Mouse (Mus musculus) layer of hippocampus, adult 9-11 months (tissue): ENCODE measurements around the gene Abcc12.

Experiments used
- DNase-seq: peaks from one replicate; pipeline ENCODE4 v3.0.0; 2022

The Abcc12 gene

GRCm38 (mm10) chr8:86577547-86577946 is 2.9 kb downstream of the Abcc12 start:
- DNase-seq = no peak

GRCm38 (mm10) chr8:86563674-86564073 is 16.8 kb downstream of the Abcc12 start:
- no peak for DNase-seq

- DNase-seq = no peak
These were observed 18.7 kb downstream of the Abcc12 start for GRCm38 (mm10) chr8:86561737-86562136.

- no peak for DNase-seq
These were observed 19.8 kb downstream of the Abcc12 start for GRCm38 (mm10) chr8:86560688-86561065.

GRCm38 (mm10) chr8:86559947-86560687 is 20.4 kb downstream of the Abcc12 start:
- no peak for DNase-seq

GRCm38 (mm10) chr8:86557186-86558045 is 23.1 kb downstream of the Abcc12 start:
- DNase-seq = no peak

GRCm38 (mm10) chr8:86555564-86555963 is 24.9 kb downstream of the Abcc12 start:
- DNase-seq = no peak

- no peak for DNase-seq
These were observed 26.1 kb downstream of the Abcc12 start for GRCm38 (mm10) chr8:86554220-86554891.

GRCm38 (mm10) chr8:86550516-86550915 is 30.0 kb downstream of the Abcc12 start:
- no peak for DNase-seq

GRCm38 (mm10) chr8:86546001-86546400 is 34.5 kb downstream of the Abcc12 start:
- no peak for DNase-seq

- DNase-seq = no peak
These were observed 39.6 kb downstream of the Abcc12 start for GRCm38 (mm10) chr8:86540906-86541305.

- no peak for DNase-seq
These were observed 40.1 kb downstream of the Abcc12 start for GRCm38 (mm10) chr8:86540376-86540775.

GRCm38 (mm10) chr8:86536663-86536987 is 43.9 kb downstream of the Abcc12 start:
- DNase-seq = no peak

- peak; percentile 76 for DNase-seq
These were observed 44.5 kb downstream of the Abcc12 start for GRCm38 (mm10) chr8:86535791-86536662.

GRCm38 (mm10) chr8:86535068-86535560 is 45.4 kb downstream of the Abcc12 start:
- no peak for DNase-seq

GRCm38 (mm10) chr8:86529714-86530113 is 50.8 kb downstream of the Abcc12 start:
- DNase-seq = no peak

- no peak for DNase-seq
These were observed 53.0 kb downstream of the Abcc12 start for GRCm38 (mm10) chr8:86527336-86528029.

- DNase-seq = no peak
These were observed 53.7 kb downstream of the Abcc12 start for GRCm38 (mm10) chr8:86526808-86527207.

- no peak for DNase-seq
These were observed 66.3 kb downstream of the Abcc12 start for GRCm38 (mm10) chr8:86514203-86514602.

- DNase-seq = no peak
These were observed 67.6 kb downstream of the Abcc12 start for GRCm38 (mm10) chr8:86512886-86513285.

- peak; percentile 37 for DNase-seq
These were observed 68.2 kb downstream of the Abcc12 start for GRCm38 (mm10) chr8:86512131-86512792.
